Mouse (Mus musculus) C2C12 (cell line): ENCODE measurements around the gene Zfp105.

Source experiments
- CEBPB ChIP-seq: IDR thresholded peaks from one replicate; pipeline ENCODE4 v1.6.1; 2011; ENCODE audit warnings: low read depth, mild to moderate bottlenecking, control low read depth, moderate library complexity
- CTCF ChIP-seq: IDR thresholded peaks from one replicate; pipeline ENCODE4 v1.5.1; 2011; ENCODE audit not compliant: control insufficient read depth, insufficient read depth, insufficient read length

GRCm38 (mm10) chr9:122901047-122901446 is 21.8 kb upstream of the Zfp105 start:
- TF ChIP-seq CTCF = no peak
- no peak for TF ChIP-seq CEBPB
